17 mouse cellular contexts compared by ENCODE assay signal in the genomic region with DNA sequence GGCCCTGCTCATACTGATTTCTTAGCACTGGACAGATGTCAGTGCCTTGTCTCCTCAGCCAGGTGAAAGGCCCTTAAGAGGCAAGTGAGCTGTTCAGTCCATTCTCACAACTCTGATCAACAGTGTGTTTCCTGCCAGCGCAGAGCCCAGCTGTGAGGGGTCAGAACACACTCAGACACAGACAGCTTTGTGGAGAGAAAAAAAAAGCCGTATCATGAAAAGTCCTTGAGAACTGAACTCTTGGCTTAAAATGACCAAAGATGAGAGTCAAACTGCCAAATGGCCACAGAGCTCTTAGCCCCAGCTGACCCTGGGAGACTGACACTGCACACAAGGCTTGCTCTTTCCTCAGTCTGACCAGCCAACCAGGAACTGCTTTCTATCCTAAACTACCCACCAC.
DNase-seq lines count a peak whose midpoint lies in the region; ATAC-seq and TF ChIP-seq lines count a peak whose summit lies in the region.
"Had no signal": no experiment of that assay in that cellular context is flagged by ENCODE, and none has a peak within 500 bp of the region (broad histone marks: within the 10 kb centered on the region; RNA-seq: fewer than 3 reads in every experiment).

No protein-coding gene starts in this region.

- H3K9me3 ChIP-seq in heart, postnatal 0 days (replicated peaks; ENCODE audit: control insufficient read depth, low read length) = no peaks in the 10 kb centered on the region
- no peaks in the 10 kb centered on the region for H3K9me3 ChIP-seq in neural tube, embryonic 13.5 days
- no peaks in the 10 kb centered on the region for H3K9me3 ChIP-seq in lung, postnatal 0 days (ENCODE audit: low read length)
- no peaks in the 10 kb centered on the region for H3K9me3 ChIP-seq in stomach, embryonic 16.5 days (replicated peaks; ENCODE audit: control insufficient read depth, low read length)
- H3K9me3 ChIP-seq: embryonic facial prominence, embryonic 12.5 days; kidney, embryonic 15.5 days; limb, embryonic 12.5 days; liver, embryonic 15.5 days; megakaryocyte, embryonic 14.5 days; midbrain, embryonic 15.5 days had no signal

- peaks cover 15% of the 10 kb centered on the region for H3K4me1 ChIP-seq in heart, postnatal 0 days (ENCODE audit: control insufficient read depth, insufficient read depth)
- peaks cover 43% of the 10 kb centered on the region for H3K4me1 ChIP-seq in neural tube, embryonic 13.5 days (replicated peaks)
- H3K4me1 ChIP-seq in lung, postnatal 0 days (ENCODE audit: insufficient read depth, low read depth, low read length) = peaks cover 15% of the 10 kb centered on the region; the same call in 1 of the 2 replicates
- peaks cover 31% of the 10 kb centered on the region for H3K4me1 ChIP-seq in stomach, embryonic 16.5 days (ENCODE audit: control insufficient read depth, insufficient read depth, low read length)
- H3K4me1 ChIP-seq: liver, embryonic 15.5 days; midbrain, embryonic 15.5 days had no signal

- 0 out of 2 replicates have a peak, but pooled peaks cover 1% of the 10 kb centered on the region for H3K36me3 ChIP-seq in heart, postnatal 0 days (replicated peaks; ENCODE audit: control insufficient read depth, insufficient read depth, low read length)
- H3K36me3 ChIP-seq in neural tube, embryonic 13.5 days = no peaks in the 10 kb centered on the region
- no peaks in the 10 kb centered on the region for H3K36me3 ChIP-seq in lung, postnatal 0 days (ENCODE audit: insufficient read depth, low read length)
- no peaks in the 10 kb centered on the region for H3K36me3 ChIP-seq in stomach, embryonic 16.5 days (ENCODE audit: control insufficient read depth, insufficient read depth, low read length)
- H3K36me3 ChIP-seq: embryonic facial prominence, embryonic 12.5 days; kidney, embryonic 15.5 days; limb, embryonic 12.5 days; liver, embryonic 15.5 days; midbrain, embryonic 15.5 days had no signal

- DNase-seq in heart, postnatal 0 days (ENCODE audit: low spot score) = no peak
- DNase-seq in heart, postnatal 36 days = no peak
- DNase-seq in neural tube, embryonic 10.5 days (ENCODE audit: extremely low spot score, low spot score) = no peak
- peak; percentile 63 for DNase-seq in lung, postnatal 0 days (ENCODE audit: low spot score)
- no peak for DNase-seq in layer of hippocampus, adult 18-20 months (ENCODE audit: low spot score in 2 of 2)
- DNase-seq: adrenal gland, postnatal 10 days; cerebellum, adult 11-12 months had no signal

- intact Hi-C loops in heart, postnatal 36 days (cut with DNase I) = no loop called here

- no peak for TF ChIP-seq EP300 in heart, postnatal 0 days (IDR thresholded peaks at IDR 0.05; ENCODE audit: low read depth)
- TF ChIP-seq EP300 in lung, postnatal 0 days (IDR thresholded peaks at IDR 0.05) = no peak

- WGBS in heart, postnatal 0 days = 85% methylated on average over 2 of the region's 2 CpGs
- 82% methylated on average over 2 of the region's 2 CpGs for WGBS in neural tube, embryonic 13.5 days
- 43% methylated on average over 2 of the region's 2 CpGs for WGBS in lung, postnatal 0 days
- 64% methylated on average over 2 of the region's 2 CpGs for WGBS in stomach, embryonic 16.5 days

- no peak overlapping the region for H3K4me2 ChIP-seq in heart, postnatal 0 days (ENCODE audit: low read depth, low read length)
- no peak overlapping the region for H3K4me2 ChIP-seq in neural tube, embryonic 13.5 days
- no peak overlapping the region for H3K4me2 ChIP-seq in lung, postnatal 0 days (replicated peaks; ENCODE audit: low read depth, low read length)
- H3K4me2 ChIP-seq in stomach, embryonic 16.5 days (ENCODE audit: low read depth, low read length) = no peak overlapping the region
- H3K4me2 ChIP-seq: embryonic facial prominence, embryonic 12.5 days; kidney, embryonic 15.5 days; limb, embryonic 12.5 days; liver, embryonic 15.5 days; midbrain, embryonic 15.5 days had no signal

- ATAC-seq in heart, postnatal 0 days (ENCODE audit: insufficient read depth, low read depth) = no peak
- ATAC-seq in neural tube, embryonic 13.5 days (ENCODE audit: low read depth) = no peak
- ATAC-seq in lung, postnatal 0 days = peak; percentile 34
- no peak for ATAC-seq in stomach, embryonic 16.5 days (ENCODE audit: insufficient read depth, low FRiP score)
- ATAC-seq in frontal cortex, adult (ENCODE audit: low TSS enrichment) = no peak
- ATAC-seq: forebrain, embryonic 16.5 days; midbrain, embryonic 15.5 days had no signal

- peak overlapping the region; percentile 51 for H3K27ac ChIP-seq in heart, postnatal 0 days (ENCODE audit: low read depth)
- 0 out of 2 replicates have a peak overlapping the region, but pooled peaks have one; percentile 18 for H3K27ac ChIP-seq in neural tube, embryonic 13.5 days (replicated peaks)
- no peak overlapping the region for H3K27ac ChIP-seq in lung, postnatal 0 days (ENCODE audit: low read length)
- H3K27ac ChIP-seq in stomach, embryonic 16.5 days (ENCODE audit: low read length) = peak overlapping the region; percentile 82
- H3K27ac ChIP-seq: embryonic facial prominence, embryonic 12.5 days; limb, embryonic 12.5 days; liver, embryonic 15.5 days; midbrain, embryonic 15.5 days had no signal

- no peak overlapping the region for H3K4me3 ChIP-seq in heart, postnatal 0 days (ENCODE audit: low read depth, low read length)
- no peak overlapping the region for H3K4me3 ChIP-seq in neural tube, embryonic 13.5 days
- H3K4me3 ChIP-seq in lung, postnatal 0 days (ENCODE audit: low read depth, low read length) = no peak overlapping the region
- no peak overlapping the region for H3K4me3 ChIP-seq in stomach, embryonic 16.5 days (replicated peaks; ENCODE audit: low read length)
- H3K4me3 ChIP-seq: embryonic facial prominence, embryonic 12.5 days; kidney, embryonic 15.5 days; limb, embryonic 12.5 days; liver, embryonic 15.5 days; megakaryocyte, embryonic 14.5 days; midbrain, embryonic 15.5 days had no signal

- no peak for TF ChIP-seq CTCF in heart, postnatal 0 days (IDR thresholded peaks at IDR 0.05; ENCODE audit: low read depth)
- no peak for TF ChIP-seq CTCF in lung, postnatal 0 days (IDR thresholded peaks at IDR 0.05)

- no peaks in the 10 kb centered on the region for H3K27me3 ChIP-seq in heart, postnatal 0 days (ENCODE audit: control insufficient read depth, insufficient read depth, low read length)
- peaks cover 4% of the 10 kb centered on the region; the same call in 1 of the 2 replicates for H3K27me3 ChIP-seq in neural tube, embryonic 13.5 days
- no peaks in the 10 kb centered on the region for H3K27me3 ChIP-seq in lung, postnatal 0 days (replicated peaks; ENCODE audit: insufficient read depth, low read length)
- no peaks in the 10 kb centered on the region for H3K27me3 ChIP-seq in stomach, embryonic 16.5 days (ENCODE audit: control insufficient read depth, insufficient read depth, low read length)
- H3K27me3 ChIP-seq: embryonic facial prominence, embryonic 12.5 days; kidney, embryonic 15.5 days; limb, embryonic 12.5 days; liver, embryonic 15.5 days had no signal

- H3K9ac ChIP-seq in heart, postnatal 0 days (replicated peaks; ENCODE audit: low read depth, low read length) = no peak overlapping the region
- no peak overlapping the region for H3K9ac ChIP-seq in neural tube, embryonic 13.5 days
- H3K9ac ChIP-seq in lung, postnatal 0 days (replicated peaks; ENCODE audit: low read depth) = no peak overlapping the region
- no peak overlapping the region; the same call in 1 of the 2 replicates for H3K9ac ChIP-seq in stomach, embryonic 16.5 days (ENCODE audit: low read length)
- H3K9ac ChIP-seq: embryonic facial prominence, embryonic 12.5 days; kidney, embryonic 15.5 days; limb, embryonic 12.5 days; liver, embryonic 15.5 days; midbrain, embryonic 15.5 days had no signal
